Mouse (Mus musculus): ENCODE data around the gene Fam227b. TPM values are rescaled to one million over a fixed set of nuclear protein-coding genes. Genes with fewer than 3 reads are reported as not detected.

The Fam227b gene
- polyA plus RNA-seq, 1 experiment: not detected

- TF ChIP-seq GATA1 (IDR thresholded peaks at IDR 0.05; ENCODE audit: low read length): no peak
Measured at GRCm38 (mm10) chr2:126073744-126074143, 78.1 kb downstream of the Fam227b start.

GRCm38 (mm10) chr2:126069740-126070139 is 82.1 kb downstream of the Fam227b start:
- TF ChIP-seq GATA1 (IDR thresholded peaks at IDR 0.05; ENCODE audit: low read length): no peak

GRCm38 (mm10) chr2:126065303-126065856 is 86.4 kb downstream of the Fam227b start:
- TF ChIP-seq GATA1 (IDR thresholded peaks at IDR 0.05; ENCODE audit: low read length): no peak

GRCm38 (mm10) chr2:126064814-126065213 is 87.0 kb downstream of the Fam227b start:
- no peak for TF ChIP-seq GATA1 (IDR thresholded peaks at IDR 0.05; ENCODE audit: low read length)

- TF ChIP-seq GATA1 (IDR thresholded peaks at IDR 0.05; ENCODE audit: low read length): no peak
Measured at GRCm38 (mm10) chr2:126062876-126063275, 88.9 kb downstream of the Fam227b start.

GRCm38 (mm10) chr2:126061037-126061773 is 90.6 kb downstream of the Fam227b start:
- no peak for TF ChIP-seq GATA1 (IDR thresholded peaks at IDR 0.05; ENCODE audit: low read length)

- TF ChIP-seq GATA1 (IDR thresholded peaks at IDR 0.05; ENCODE audit: low read length): no peak
Measured at GRCm38 (mm10) chr2:126060595-126060994, 91.2 kb downstream of the Fam227b start.

- no peak for TF ChIP-seq GATA1 (IDR thresholded peaks at IDR 0.05; ENCODE audit: low read length)
Measured at GRCm38 (mm10) chr2:126053657-126054056, 98.1 kb downstream of the Fam227b start.

GRCm38 (mm10) chr2:126052749-126053557 is 98.9 kb downstream of the Fam227b start:
- TF ChIP-seq GATA1 (IDR thresholded peaks at IDR 0.05; ENCODE audit: low read length): no peak

GRCm38 (mm10) chr2:126045621-126046020 is 106.2 kb downstream of the Fam227b start:
- TF ChIP-seq GATA1 (IDR thresholded peaks at IDR 0.05; ENCODE audit: low read length): no peak

- no peak for TF ChIP-seq GATA1 (IDR thresholded peaks at IDR 0.05; ENCODE audit: low read length)
Measured at GRCm38 (mm10) chr2:126042674-126043073, 109.1 kb downstream of the Fam227b start.

- no peak for TF ChIP-seq GATA1 (IDR thresholded peaks at IDR 0.05; ENCODE audit: low read length)
Measured at GRCm38 (mm10) chr2:126041237-126041636, 110.6 kb downstream of the Fam227b start.

GRCm38 (mm10) chr2:126040651-126041050 is 111.2 kb downstream of the Fam227b start:
- no peak for TF ChIP-seq GATA1 (IDR thresholded peaks at IDR 0.05; ENCODE audit: low read length)

GRCm38 (mm10) chr2:126039414-126039891 is 112.4 kb downstream of the Fam227b start:
- no peak for TF ChIP-seq GATA1 (IDR thresholded peaks at IDR 0.05; ENCODE audit: low read length)

- no peak for TF ChIP-seq GATA1 (IDR thresholded peaks at IDR 0.05; ENCODE audit: low read length)
Measured at GRCm38 (mm10) chr2:126038221-126039000, 113.4 kb downstream of the Fam227b start.
